Mouse (Mus musculus) heart, adult 2 months (tissue): ENCODE results near the gene Hipk3. TPM values are rescaled to one million over a fixed set of nuclear protein-coding genes. Genes with fewer than 3 reads are reported as not detected.

Experiments used
- DNase-seq, 2 experiments: peaks; one replicate each; pipeline ENCODE4 v3.0.0; 2021
- H3K27ac ChIP-seq: fragments of 200-600 bp; 2 replicates; pipeline ENCODE4 v1.8.1; 2022
- H3K27me3 ChIP-seq: fragments of 200-500 bp; 2 replicates; pipeline ENCODE4 v1.6.1; 2012; ENCODE audit warnings: mild to moderate bottlenecking, low read length, inconsistent platforms, mixed read lengths; ENCODE audit not compliant: control insufficient read depth, insufficient read depth
- H3K36me3 ChIP-seq: fragments of 200-500 bp; 2 replicates; pipeline ENCODE4 v1.6.1; 2012; ENCODE audit warnings: low read length, inconsistent platforms; ENCODE audit not compliant: control insufficient read depth, insufficient read depth
- H3K4me1 ChIP-seq: fragments of 200-500 bp; 2 replicates; pipeline ENCODE4 v1.6.1; 2011; ENCODE audit warnings: low read length; ENCODE audit not compliant: control insufficient read depth, insufficient read depth
- H3K4me3 ChIP-seq: fragments of 200-600 bp; 2 replicates; pipeline ENCODE4 v1.8.1; 2022
- H3K79me2 ChIP-seq: fragments of 200-500 bp; replicated peaks from 2 replicates; pipeline ENCODE4 v1.6.1; 2012; ENCODE audit warnings: mild to moderate bottlenecking, inconsistent platforms, low read length, moderate library complexity, mixed read lengths; ENCODE audit not compliant: control insufficient read depth, insufficient read depth
- H3K9ac ChIP-seq: fragments of 200-500 bp; 2 replicates; pipeline ENCODE4 v1.6.1; 2012; ENCODE audit warnings: low read depth, mild to moderate bottlenecking, control low read depth, inconsistent platforms, low read length, mixed read lengths
- CTCF ChIP-seq: fragments of 200-600 bp; IDR thresholded peaks from 2 replicates; pipeline ENCODE4 v1.8.1; 2022; ENCODE audit warnings: antibody characterized with exemption, mild to moderate bottlenecking, moderate library complexity
- EP300 ChIP-seq: fragments of 200-500 bp; IDR thresholded peaks from 2 replicates; pipeline ENCODE4 v1.6.1; 2011; ENCODE audit warnings: low read depth, low read length, control low read depth; ENCODE audit not compliant: insufficient read depth
- POLR2A ChIP-seq: fragments of 200-500 bp; IDR thresholded peaks from 2 replicates; pipeline ENCODE4 v1.6.1; 2011; ENCODE audit warnings: mild to moderate bottlenecking, low read depth, low read length, control low read depth; ENCODE audit not compliant: insufficient read depth
- WGBS: fragments of 180-500 bp; shearing (Covaris S2); methylation state at CpG from one replicate; pipeline ENCODE4 v1.1.7; 2018; 5-methylcytosine and 5-hydroxymethylcytosine counted together
- intact Hi-C: fragments of 180-260 bp; cut with DNase I; formaldehyde crosslinking; loops from one replicate; pipeline ENCODE4 v1.15.1; 2025
- microRNA-seq, 2 experiments: library from miRNA; unstranded; fragments of <30 nt; microRNA quantifications; one replicate each; pipeline ENCODE4 v1.2.0; 2021
- polyA plus RNA-seq: library from polyadenylated mRNA; depleted of rRNA; stranded (reverse); fragments of >200 nt; gene quantifications from 2 replicates; pipeline ENCODE4 v1.2.3, GENCODE M21; 2012; rRNA removed
- total RNA-seq, 2 experiments: library from RNA; stranded (reverse); gene quantifications; 2 replicates each; pipeline ENCODE4 v1.2.3; 2021

The Hipk3 gene
- total and polyA plus RNA-seq, 3 experiments = 66.9 to 229 (median 206) TPM

DNA sequence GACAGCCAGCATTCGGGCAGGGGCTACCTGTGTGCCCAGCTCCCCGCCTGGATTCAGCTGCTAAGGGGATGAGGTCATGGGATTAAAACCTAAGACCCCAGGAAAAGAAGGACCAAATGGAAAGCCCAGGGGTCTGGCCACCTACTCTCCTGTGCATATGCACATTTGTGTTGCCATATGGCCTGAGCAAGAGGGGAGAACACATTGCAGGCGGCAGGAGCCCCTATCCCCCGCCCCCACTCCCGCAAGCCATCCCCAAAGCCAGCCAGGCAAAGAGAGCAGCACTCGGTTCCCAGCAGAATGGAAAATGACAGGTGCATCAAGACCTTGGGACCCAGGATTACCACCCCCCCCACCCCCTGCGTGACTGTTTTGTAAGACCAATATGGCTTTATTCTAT is 114.9 kb downstream of the Hipk3 start:
- Histone ChIP-seq H3K27ac (no peak overlapping the region), H3K36me3 (no peaks in the 10 kb centered on the region), H3K4me1 (no peaks in the 10 kb centered on the region), H3K27me3 (0 out of 2 replicates have a peak, but pooled peaks cover 1% of the 10 kb centered on the region), H3K4me3 (no peak overlapping the region), H3K79me2 (no peaks in the 10 kb centered on the region), H3K9ac (no peak overlapping the region)
- WGBS = 24% methylated on average over 7 of the region's 7 CpGs
- intact Hi-C loops = no loop called here
- TF ChIP-seq EP300 (no peak), CTCF (no peak), POLR2A (no peak)
- no peak for DNase-seq

DNA sequence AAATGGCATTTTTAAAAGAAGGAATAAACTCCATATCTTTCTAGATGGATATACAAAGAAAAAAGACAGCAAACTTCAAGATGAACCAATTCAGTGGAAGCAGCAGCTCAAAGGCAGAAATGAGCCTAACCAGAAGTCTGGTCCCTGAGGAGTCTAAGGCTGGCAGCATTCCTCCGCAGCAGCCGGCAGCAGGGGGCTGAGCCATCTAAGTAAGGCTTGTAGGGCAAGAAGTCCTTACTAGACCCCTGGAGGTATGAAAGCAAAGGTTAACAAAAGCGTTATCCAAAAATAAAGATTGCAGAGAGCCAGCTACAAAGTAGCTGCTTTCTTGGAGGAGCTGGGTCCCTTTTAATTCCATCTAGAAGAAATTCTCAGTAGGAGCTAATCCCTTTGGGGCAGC is 115.5 kb downstream of the Hipk3 start:
- no peaks in the 10 kb centered on the region for H3K79me2 ChIP-seq
- H3K9ac ChIP-seq = no peak overlapping the region
- no peak overlapping the region for H3K4me3 ChIP-seq
- H3K27me3 ChIP-seq = 0 out of 2 replicates have a peak, but pooled peaks cover 1% of the 10 kb centered on the region
- H3K36me3 ChIP-seq = no peaks in the 10 kb centered on the region
- DNase-seq = no peak
- no peaks in the 10 kb centered on the region for H3K4me1 ChIP-seq
- intact Hi-C loops = no loop called here
- no peak overlapping the region for H3K27ac ChIP-seq
- WGBS = 15% methylated on average over 3 of the region's 3 CpGs
- no peak for TF ChIP-seq CTCF
- no peak for TF ChIP-seq POLR2A
- TF ChIP-seq EP300 = no peak

DNA sequence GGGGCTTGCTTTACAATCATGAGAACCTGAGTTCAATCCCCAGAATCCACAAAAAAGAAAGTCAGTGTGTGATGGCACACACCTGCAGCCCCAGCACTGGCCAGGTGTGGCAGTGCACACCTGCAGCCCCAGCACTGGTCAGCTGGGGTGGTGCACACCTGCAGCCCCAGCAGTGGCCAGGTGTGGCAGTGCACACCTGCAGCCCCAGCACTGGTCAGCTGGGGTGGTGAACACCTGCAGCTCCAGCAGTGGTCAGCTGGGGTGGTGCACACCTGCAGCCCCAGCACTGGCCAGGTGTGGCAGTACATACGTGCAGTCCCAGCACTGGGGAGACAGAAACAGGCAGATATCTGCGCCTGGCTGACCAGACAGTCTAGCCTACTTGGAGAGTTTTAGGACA is 116.3 kb downstream of the Hipk3 start:
- intact Hi-C loops = no loop called here
- no peaks in the 10 kb centered on the region for H3K36me3 ChIP-seq
- no peaks in the 10 kb centered on the region for H3K79me2 ChIP-seq
- H3K27ac ChIP-seq = no peak overlapping the region
- no peak overlapping the region for H3K9ac ChIP-seq
- H3K4me1 ChIP-seq = no peaks in the 10 kb centered on the region
- WGBS = 69% methylated on average over 2 of the region's 2 CpGs
- no peak overlapping the region for H3K4me3 ChIP-seq
- no peak for TF ChIP-seq POLR2A
- no peak for TF ChIP-seq CTCF
- no peak for TF ChIP-seq EP300
- H3K27me3 ChIP-seq = 0 out of 2 replicates have a peak, but pooled peaks cover 1% of the 10 kb centered on the region
- DNase-seq = no peak

Small RNA genes lying within 50 kb of the gene (microRNA-seq; reads per million reads assigned to microRNA genes)
- gene Mir1902 = 0 reads per million in 2 experiments

Other genes with a start within 250 kb of the Hipk3 start
- under 1 TPM; 0.05 to 0.08 TPM for gene D430041D05Rik, start 83.4 kb downstream of the Hipk3 start, total RNA-seq
- gene D430041D05Rik, start 83.4 kb downstream of the Hipk3 start, polyA plus RNA-seq = 0.02 and 0.09 TPM in 2 replicates
- 10 to 100 TPM; 11.6 TPM for gene Cstf3, start 96.1 kb upstream of the Hipk3 start, total RNA-seq
- 6.2 and 10.5 TPM in 2 replicates for gene Cstf3, start 96.1 kb upstream of the Hipk3 start, polyA plus RNA-seq
- 1 to 10 TPM; 8.0 to 8.1 TPM for gene Tcp11l1, start 217.7 kb upstream of the Hipk3 start, total RNA-seq
- 3.0 and 3.6 TPM in 2 replicates for gene Tcp11l1, start 217.7 kb upstream of the Hipk3 start, polyA plus RNA-seq
- not detected for gene Pin1rt1, start 221.9 kb upstream of the Hipk3 start, total RNA-seq
- not detected in 2 replicates for gene Pin1rt1, start 221.9 kb upstream of the Hipk3 start, polyA plus RNA-seq
- 1 to 10 TPM in 1 of 2 experiments, under 1 TPM in 1; 0.89 to 1.4 TPM for gene Depdc7, start 248.4 kb upstream of the Hipk3 start, total RNA-seq
- 0.82 and 0.86 TPM in 2 replicates for gene Depdc7, start 248.4 kb upstream of the Hipk3 start, polyA plus RNA-seq